Mouse (Mus musculus) spleen, adult 2 months (tissue): ENCODE results near the gene Rpl11. TPM values are rescaled to one million over a fixed set of nuclear protein-coding genes. Genes with fewer than 3 reads are reported as not detected.
"Not testable (repeated sequence)": the region's sequence is repeated elsewhere in the genome, so short reads cannot be mapped to it uniquely, and the experiment has no call there.

Experiments
- DNase-seq, 2 experiments: peaks; one replicate each; pipeline versions ENCODE4 v3.0.0 to v3.0.0-alpha.2; 2012 to 2021; ENCODE audit warnings: low spot score in 2 of 2, low read depth in 1 of 2
- H3K27ac ChIP-seq: fragments of 200-500 bp; 2 replicates; pipeline ENCODE4 v1.5.1; 2012; ENCODE audit warnings: low read length, inconsistent platforms; ENCODE audit not compliant: insufficient read depth
- H3K27me3 ChIP-seq: fragments of 200-500 bp; 2 replicates; pipeline ENCODE4 v1.6.1; 2012; ENCODE audit warnings: mild to moderate bottlenecking, moderate library complexity, low read length, inconsistent platforms; ENCODE audit not compliant: control insufficient read depth, insufficient read depth
- H3K36me3 ChIP-seq: fragments of 200-500 bp; 2 replicates; pipeline ENCODE4 v1.6.1; 2012; ENCODE audit warnings: mild to moderate bottlenecking, low read length, inconsistent platforms; ENCODE audit not compliant: control insufficient read depth, insufficient read depth
- H3K4me1 ChIP-seq: fragments of 200-500 bp; 2 replicates; pipeline ENCODE4 v1.6.1; 2011; ENCODE audit warnings: inconsistent platforms; ENCODE audit not compliant: control insufficient read depth, insufficient read depth, insufficient read length
- H3K4me3 ChIP-seq: fragments of 200-500 bp; 2 replicates; pipeline ENCODE4 v1.5.1; 2011; ENCODE audit warnings: mild to moderate bottlenecking, inconsistent platforms; ENCODE audit not compliant: insufficient read depth, insufficient read length; ENCODE audit errors: extremely low read depth
- CTCF ChIP-seq: fragments of 200-500 bp; IDR thresholded peaks from 2 replicates; pipeline ENCODE4 v1.5.1; 2011; ENCODE audit warnings: mild to moderate bottlenecking, inconsistent platforms; ENCODE audit not compliant: insufficient read depth, insufficient read length, insufficient replicate concordance; ENCODE audit errors: extremely low read depth
- POLR2A ChIP-seq: fragments of 200-500 bp; IDR thresholded peaks from 2 replicates; pipeline ENCODE4 v1.6.1; 2011; ENCODE audit warnings: low read depth, low read length, inconsistent platforms
- WGBS: fragments of 180-500 bp; shearing (Covaris S2); methylation state at CpG from one replicate; pipeline ENCODE4 v1.1.7; 2018; 5-methylcytosine and 5-hydroxymethylcytosine counted together
- polyA plus RNA-seq: library from polyadenylated mRNA; depleted of rRNA; stranded (reverse); fragments of >200 nt; gene quantifications from 2 replicates; pipeline ENCODE4 v1.2.3, GENCODE M21; 2012; rRNA removed

Gene Rpl11
- polyA plus RNA-seq = 259 and 289 TPM in 2 replicates

DNA sequence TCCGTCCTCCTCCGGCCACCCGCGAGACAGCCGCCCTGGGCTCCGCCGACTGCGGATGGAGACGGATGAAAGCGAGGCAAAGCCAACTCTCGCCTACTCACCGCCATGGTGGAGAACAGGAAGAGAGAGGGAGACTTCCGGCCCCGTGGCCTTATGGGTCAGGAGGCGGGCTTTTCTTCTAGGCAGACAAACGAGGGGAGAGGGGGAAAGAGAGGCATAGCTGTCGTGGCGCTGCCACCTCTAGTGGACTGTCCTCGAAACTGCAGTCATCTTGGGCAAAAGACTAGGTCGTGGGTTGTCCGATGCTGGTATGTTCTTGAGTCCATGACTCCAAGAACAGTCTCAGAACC, at the start of gene Rpl11:
Gene Rpl11, minus strand, starts transcription at position 182 of the 350 bp plus-strand sequence.
- Histone ChIP-seq H3K4me1 (no peaks in the 10 kb centered on the region; the same call in 1 of the 2 replicates), H3K27me3 (no peaks in the 10 kb centered on the region), H3K27ac (peak within 1 kb of the TSS; percentile 64; the same call in 1 of the 2 replicates), H3K4me3 (peak within 1 kb of the TSS; percentile 92), H3K36me3 (peaks cover 22% of the 10 kb centered on the region)
- peak; percentile 83 for TF ChIP-seq POLR2A
- peak; percentile 82 for TF ChIP-seq CTCF
- peak; percentile 91 to 92 for DNase-seq
- WGBS = under 1% methylated on average over 21 of the region's 21 CpGs

DNA sequence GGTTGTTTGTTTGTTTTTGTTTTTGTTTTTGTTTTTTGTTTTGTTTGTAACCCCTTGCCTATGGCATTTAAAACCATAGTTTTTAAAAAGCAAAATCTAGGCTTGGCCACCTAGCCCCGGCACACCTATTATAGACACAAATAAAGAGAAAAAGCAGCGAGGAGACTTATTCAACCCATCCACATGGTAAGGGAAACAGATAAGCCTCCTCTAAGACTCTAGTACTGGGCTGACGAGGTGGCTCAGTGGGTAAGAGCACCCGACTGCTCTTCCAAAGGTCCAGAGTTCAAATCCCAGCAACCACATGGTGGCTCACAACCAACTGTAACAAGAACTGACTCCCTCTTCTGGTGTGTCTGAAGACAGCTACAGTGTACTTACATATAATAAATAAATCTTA, 48.5 kb upstream of the Rpl11 start:
- WGBS = 86% methylated on average over 4 of the region's 4 CpGs
- H3K27ac ChIP-seq, H3K36me3 ChIP-seq, H3K4me3 ChIP-seq, DNase-seq, H3K27me3 ChIP-seq: not testable (repeated sequence)
- H3K4me1 ChIP-seq = peaks cover 13% of the 10 kb centered on the region; the same call in 1 of the 2 replicates

DNA sequence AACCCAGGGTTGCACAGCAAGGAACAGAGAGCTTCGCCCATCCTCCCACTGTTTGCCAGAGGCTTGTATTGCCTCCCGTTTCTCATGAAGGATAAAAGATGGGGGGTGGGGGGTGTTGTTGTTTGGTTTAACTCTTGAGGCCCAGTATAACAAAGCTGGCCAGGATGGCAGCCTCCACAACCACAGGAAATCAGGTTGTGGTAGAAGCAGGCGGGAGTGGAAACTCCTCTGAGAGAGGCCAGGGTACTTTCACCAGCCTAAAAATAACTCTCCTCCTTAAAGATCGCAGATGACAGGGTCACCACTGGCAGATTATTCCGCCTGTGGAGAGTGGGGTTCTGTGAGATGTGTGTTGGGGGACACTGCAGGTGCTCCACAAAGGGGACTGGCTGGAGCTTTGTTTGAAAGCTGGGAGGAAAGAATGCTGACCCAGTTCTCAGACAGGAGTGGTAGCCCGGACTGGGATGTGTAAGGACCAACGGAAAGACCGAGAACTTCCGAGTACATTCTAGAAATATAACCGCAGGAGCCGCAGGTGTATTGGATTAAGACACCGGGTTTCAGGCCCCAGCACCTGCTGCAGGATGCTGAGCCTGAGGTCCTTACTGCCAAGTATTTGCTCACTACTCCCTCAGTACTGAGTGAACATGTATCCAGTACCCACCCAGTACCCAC, 47.3 kb upstream of the Rpl11 start:
- peak overlapping the region; percentile 44; the same call in 1 of the 2 replicates for H3K27ac ChIP-seq
- no peak overlapping the region for H3K4me3 ChIP-seq
- peaks cover 13% of the 10 kb centered on the region; the same call in 1 of the 2 replicates for H3K4me1 ChIP-seq
- 15% methylated on average over 12 of the region's 12 CpGs for WGBS
- no peaks in the 10 kb centered on the region for H3K27me3 ChIP-seq
- H3K36me3 ChIP-seq = no peaks in the 10 kb centered on the region
- TF ChIP-seq POLR2A (no peak), CTCF (no peak)
- DNase-seq = peak in 1 of 2 experiments; percentile 47

DNA sequence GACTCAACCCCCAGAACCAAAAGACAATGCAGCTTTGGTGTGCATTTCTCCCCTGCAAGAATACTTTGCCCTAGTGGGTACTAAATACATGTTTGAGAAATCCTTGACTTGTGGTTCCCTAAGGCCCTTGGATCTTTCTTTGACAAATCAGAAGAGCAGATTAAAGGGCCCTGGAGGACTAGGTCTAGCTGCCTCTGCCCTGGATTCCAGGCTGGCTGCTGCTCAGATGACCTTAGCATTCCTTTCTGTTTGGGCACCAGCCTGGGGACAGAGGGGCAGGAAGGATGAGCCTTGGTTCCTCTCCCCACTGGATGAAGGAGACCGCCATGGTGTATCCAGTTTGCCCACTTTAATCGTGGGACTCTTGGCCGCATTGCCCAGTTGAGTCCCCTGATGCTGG, 45.2 kb upstream of the Rpl11 start:
- peaks cover 18% of the 10 kb centered on the region; the same call in 1 of the 2 replicates for H3K4me1 ChIP-seq
- no peak overlapping the region for H3K27ac ChIP-seq
- H3K27me3 ChIP-seq = no peaks in the 10 kb centered on the region
- H3K36me3 ChIP-seq = no peaks in the 10 kb centered on the region
- no peak for DNase-seq
- WGBS = 90% methylated on average over 3 of the region's 3 CpGs
- H3K4me3 ChIP-seq = no peak overlapping the region
- TF ChIP-seq POLR2A (no peak), CTCF (no peak)

DNA sequence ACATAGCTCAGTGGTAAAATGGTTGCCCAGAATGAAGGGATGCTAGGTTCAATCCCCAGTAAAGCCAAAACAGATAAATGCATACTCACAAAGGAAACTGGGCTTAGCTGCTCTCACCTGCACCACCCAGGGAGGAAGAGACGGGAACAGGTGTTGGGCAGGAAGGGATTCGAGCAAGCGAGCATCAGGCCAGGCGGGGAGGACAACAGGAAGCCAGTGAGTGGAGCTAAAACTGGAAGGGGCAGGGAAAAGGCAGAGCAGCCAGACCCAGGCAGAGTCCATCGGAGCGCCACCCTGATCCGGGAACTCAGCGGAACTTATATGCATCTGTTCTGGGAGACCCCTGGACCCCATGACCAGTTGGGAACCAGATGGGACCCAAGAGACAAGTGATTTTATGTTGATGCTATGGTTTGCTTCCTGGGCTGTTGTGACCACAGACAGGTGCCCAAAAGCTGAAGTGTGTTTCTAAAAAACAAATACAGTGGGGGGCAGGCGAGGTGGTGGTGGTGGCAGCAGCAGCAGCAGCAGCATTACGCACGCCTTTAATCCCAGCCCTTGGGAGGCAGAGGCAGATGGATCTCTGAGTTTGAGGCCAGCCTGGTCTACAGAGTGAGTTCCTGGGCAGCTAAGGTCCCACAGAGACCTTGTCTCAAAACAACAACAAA, 43.4 kb upstream of the Rpl11 start:
- DNase-seq = no peak
- Histone ChIP-seq H3K36me3 (no peaks in the 10 kb centered on the region), H3K4me1 (peaks cover 18% of the 10 kb centered on the region; the same call in 1 of the 2 replicates), H3K27me3 (no peaks in the 10 kb centered on the region), H3K4me3 (no peak overlapping the region), H3K27ac (no peak overlapping the region)
- no peak for TF ChIP-seq POLR2A
- no peak for TF ChIP-seq CTCF
- 63% methylated on average over 11 of the region's 11 CpGs for WGBS

DNA sequence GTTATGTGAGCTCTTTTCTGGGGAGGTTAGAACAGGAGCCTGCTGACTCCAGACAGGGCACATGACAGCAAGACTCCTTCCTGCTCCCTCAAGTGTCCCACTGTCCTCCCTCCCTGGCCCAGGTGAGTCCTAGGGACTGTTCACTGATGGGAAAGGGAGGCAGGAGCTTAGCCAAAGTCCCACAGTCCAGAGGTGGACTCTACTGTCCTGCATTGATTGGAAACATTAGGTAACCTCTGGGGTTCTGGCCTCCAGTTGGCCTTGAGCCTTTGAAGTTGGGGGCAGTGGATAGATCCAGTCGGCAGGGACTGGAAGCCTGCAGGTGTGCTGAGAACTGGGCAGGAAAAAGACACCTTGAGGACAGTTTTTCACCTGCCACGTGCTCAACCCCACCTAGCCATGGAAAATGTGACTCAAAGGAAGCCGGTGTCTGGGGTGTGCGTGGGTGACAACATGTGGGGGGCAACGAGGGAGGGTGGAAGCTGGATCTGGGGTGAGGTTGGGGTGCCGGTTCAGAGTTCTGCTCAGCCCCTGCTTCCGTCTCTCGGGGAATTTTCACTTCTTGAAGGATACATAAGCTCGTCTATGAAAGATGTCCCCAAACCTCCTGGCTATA, 42.4 kb upstream of the Rpl11 start:
- no peak overlapping the region for H3K27ac ChIP-seq
- TF ChIP-seq POLR2A (no peak), CTCF (no peak)
- H3K4me3 ChIP-seq = no peak overlapping the region
- H3K4me1 ChIP-seq = peaks cover 17% of the 10 kb centered on the region; the same call in 1 of the 2 replicates
- no peaks in the 10 kb centered on the region for H3K27me3 ChIP-seq
- 56% methylated on average over 9 of the region's 9 CpGs for WGBS
- no peaks in the 10 kb centered on the region for H3K36me3 ChIP-seq
- DNase-seq = no peak
